Mouse (Mus musculus) v-Abl transformed pro-B cells (cell line): ENCODE data around the gene Oma1.

Source experiments
- in situ Hi-C, 2 experiments: fragments of 400-800 bp; cut with MboI; formaldehyde crosslinking; loops; one replicate each; pipeline ENCODE4 v1.15.1; 2025; ENCODE audit not compliant: unreplicated experiment in 2 of 2

Gene Oma1

GRCm38 (mm10) chr4:103349219-103349618 lies 35.6 kb downstream of the Oma1 start:
- in situ Hi-C loops = loop anchor here (5.0 to 25.0 kb wide), 9 partner anchors 37 to 1687 kb away; partner anchors contain the start of gene Oma1 (in 1 of the 2)

- in situ Hi-C loops = no loop called here
Observed at GRCm38 (mm10) chr4:103352926-103353325, 39.3 kb downstream of the Oma1 start.

- in situ Hi-C loops = no loop called here
Observed at GRCm38 (mm10) chr4:103357457-103357856, 43.8 kb downstream of the Oma1 start.

GRCm38 (mm10) chr4:103358941-103359448 lies 45.4 kb downstream of the Oma1 start:
- in situ Hi-C loops = no loop called here

- in situ Hi-C loops = no loop called here
Observed at GRCm38 (mm10) chr4:103382171-103382570, 68.6 kb downstream of the Oma1 start.

- in situ Hi-C loops = no loop called here
Observed at GRCm38 (mm10) chr4:103385031-103385430, 71.4 kb downstream of the Oma1 start.

GRCm38 (mm10) chr4:103385835-103386787 lies 72.5 kb downstream of the Oma1 start:
- in situ Hi-C loops = no loop called here

GRCm38 (mm10) chr4:103387292-103387691 lies 73.7 kb downstream of the Oma1 start:
- in situ Hi-C loops = no loop called here

- in situ Hi-C loops = no loop called here
Observed at GRCm38 (mm10) chr4:103388530-103389178, 75.0 kb downstream of the Oma1 start.

GRCm38 (mm10) chr4:103389583-103389982 lies 76.0 kb downstream of the Oma1 start:
- in situ Hi-C loops = no loop called here

- in situ Hi-C loops = no loop called here
Observed at GRCm38 (mm10) chr4:103390499-103390898, 76.9 kb downstream of the Oma1 start.

- in situ Hi-C loops = no loop called here
Observed at GRCm38 (mm10) chr4:103395066-103395465, 81.5 kb downstream of the Oma1 start.

- in situ Hi-C loops = no loop called here
Observed at GRCm38 (mm10) chr4:103395905-103396304, 82.3 kb downstream of the Oma1 start.

GRCm38 (mm10) chr4:103396876-103397275 lies 83.3 kb downstream of the Oma1 start:
- in situ Hi-C loops = no loop called here

- in situ Hi-C loops = no loop called here
Observed at GRCm38 (mm10) chr4:103402581-103402980, 89.0 kb downstream of the Oma1 start.

- in situ Hi-C loops = no loop called here
Observed at GRCm38 (mm10) chr4:103405321-103405720, 91.7 kb downstream of the Oma1 start.

GRCm38 (mm10) chr4:103410217-103410799 lies 96.7 kb downstream of the Oma1 start:
- in situ Hi-C loops = no loop called here
